Mouse (Mus musculus): ENCODE measurements around the gene Scaf1. TPM values are rescaled to one million over a fixed set of nuclear protein-coding genes. Genes with fewer than 3 reads are reported as not detected.
A peak's percentile ranks its signal among the peaks of the same experiment; 100 is the strongest.

Scaf1 gene
- polyA plus RNA-seq, 2 experiments: 11.0 to 16.9 TPM

- 82% methylated on average over 21 of the region's 21 CpGs for WGBS (ENCODE audit: insufficient replicate concordance)
Measured at GRCm38 (mm10) chr7:45000539-45001114, 15.5 kb downstream of the Scaf1 start.

GRCm38 (mm10) chr7:44999753-45000152, 16.4 kb downstream of the Scaf1 start:
- Histone ChIP-seq H3K36me3 (replicated peaks; ENCODE audit: control insufficient read depth, insufficient read depth, low read depth) (peaks cover 43% of the 10 kb centered on the region), H3K27ac (no peak overlapping the region), H3K9ac (replicated peaks) (no peak overlapping the region), H3K4me2 (ENCODE audit: low read depth) (peak overlapping the region; percentile 99; the same call in 1 of the 2 replicates), H3K9me3 (ENCODE audit: control insufficient read depth, low read length) (no peaks in the 10 kb centered on the region), H3K4me3 (ENCODE audit: insufficient read depth in 1 of 2, low read depth in 2 of 2, low read length in 2 of 2) (no peak overlapping the region), H3K27me3 (ENCODE audit: control insufficient read depth, insufficient read depth, low read length) (no peaks in the 10 kb centered on the region), H3K4me1 (replicated peaks; ENCODE audit: control insufficient read depth in 2 of 2, insufficient read depth in 2 of 2, low read length in 1 of 2) (peaks cover 7 to 11% of the 10 kb centered on the region in 2 experiments; a peak in 3 of 4 replicates)
- no peak for ATAC-seq (ENCODE audit: insufficient read depth)
- WGBS (ENCODE audit: insufficient replicate concordance): 79% methylated on average over 11 of the region's 11 CpGs
- DNase-seq (ENCODE audit: low read depth in 3 of 3, low spot score in 3 of 3): no peak
- TF ChIP-seq EP300 (IDR thresholded peaks at IDR 0.05; ENCODE audit: low read depth) (no peak), CTCF (IDR thresholded peaks at IDR 0.05; ENCODE audit: low read depth) (no peak)

More at GRCm38 (mm10) chr7:45000539-45001114, 15.5 kb downstream of the Scaf1 start:
- Histone ChIP-seq H3K36me3 (replicated peaks; ENCODE audit: control insufficient read depth, insufficient read depth, low read depth) (peaks cover 51% of the 10 kb centered on the region), H3K27ac (no peak overlapping the region), H3K27me3 (ENCODE audit: control insufficient read depth, insufficient read depth, low read length) (no peaks in the 10 kb centered on the region), H3K4me1 (replicated peaks; ENCODE audit: control insufficient read depth in 2 of 2, insufficient read depth in 2 of 2, low read length in 1 of 2) (peaks cover 7 to 11% of the 10 kb centered on the region in 2 experiments; a peak in 3 of 4 replicates), H3K4me3 (ENCODE audit: insufficient read depth in 1 of 2, low read depth in 2 of 2, low read length in 2 of 2) (no peak overlapping the region), H3K4me2 (ENCODE audit: low read depth) (no peak overlapping the region), H3K9ac (replicated peaks) (no peak overlapping the region), H3K9me3 (ENCODE audit: control insufficient read depth, low read length) (no peaks in the 10 kb centered on the region)
- ATAC-seq (ENCODE audit: insufficient read depth) (no peak), DNase-seq (ENCODE audit: low read depth in 3 of 3, low spot score in 3 of 3) (no peak)
- no peak for TF ChIP-seq CTCF (IDR thresholded peaks at IDR 0.05; ENCODE audit: low read depth)
- TF ChIP-seq EP300 (IDR thresholded peaks at IDR 0.05; ENCODE audit: low read depth): no peak

- Histone ChIP-seq H3K36me3 (replicated peaks; ENCODE audit: control insufficient read depth, insufficient read depth, low read depth) (peaks cover 36% of the 10 kb centered on the region), H3K9ac (replicated peaks) (peak within 1 kb of the TSS; percentile 83)
- ATAC-seq (ENCODE audit: insufficient read depth): peak; percentile 5; the same call in 1 of the 2 replicates
Measured at GRCm38 (mm10) chr7:44998501-44998955, 17.6 kb downstream of the Scaf1 start, which contains the start of gene Bcl2l12. Gene Bcl2l12, minus strand, starts transcription at chr7:44998712.

GRCm38 (mm10) chr7:44997940-44998428, 18.2 kb downstream of the Scaf1 start:
- Histone ChIP-seq H3K27me3 (ENCODE audit: control insufficient read depth, insufficient read depth, low read length) (no peaks in the 10 kb centered on the region), H3K4me3 (ENCODE audit: insufficient read depth in 1 of 2, low read depth in 2 of 2, low read length in 2 of 2) (peak overlapping the region; percentile 74 to 81), H3K4me2 (ENCODE audit: low read depth) (peak overlapping the region; percentile 99), H3K9me3 (ENCODE audit: control insufficient read depth, low read length) (no peaks in the 10 kb centered on the region), H3K4me1 (replicated peaks; ENCODE audit: control insufficient read depth in 2 of 2, insufficient read depth in 2 of 2, low read length in 1 of 2) (peaks cover 7 to 11% of the 10 kb centered on the region in 2 experiments; a peak in 3 of 4 replicates), H3K27ac (peak overlapping the region; percentile 91), H3K9ac (replicated peaks) (peak overlapping the region; percentile 83), H3K36me3 (replicated peaks; ENCODE audit: control insufficient read depth, insufficient read depth, low read depth) (peaks cover 31% of the 10 kb centered on the region)
- ATAC-seq (ENCODE audit: insufficient read depth) (peak; percentile 3; the same call in 1 of the 2 replicates), DNase-seq (ENCODE audit: low read depth in 3 of 3, low spot score in 3 of 3) (no peak)
- WGBS (ENCODE audit: insufficient replicate concordance): 2% methylated on average over 15 of the region's 15 CpGs
- TF ChIP-seq EP300 (IDR thresholded peaks at IDR 0.05; ENCODE audit: low read depth) (no peak), CTCF (IDR thresholded peaks at IDR 0.05; ENCODE audit: low read depth) (no peak)

More at GRCm38 (mm10) chr7:44998501-44998955, 17.6 kb downstream of the Scaf1 start, which contains the start of gene Bcl2l12:
- H3K9me3 ChIP-seq (ENCODE audit: control insufficient read depth, low read length): no peaks in the 10 kb centered on the region
- TF ChIP-seq EP300 (IDR thresholded peaks at IDR 0.05; ENCODE audit: low read depth) (no peak), CTCF (IDR thresholded peaks at IDR 0.05; ENCODE audit: low read depth) (no peak)
- H3K4me2 ChIP-seq (ENCODE audit: low read depth): peak within 1 kb of the TSS; percentile 99
- WGBS (ENCODE audit: insufficient replicate concordance): under 1% methylated on average over 18 of the region's 18 CpGs
- H3K4me3 ChIP-seq (ENCODE audit: insufficient read depth in 1 of 2, low read depth in 2 of 2, low read length in 2 of 2): peak within 1 kb of the TSS; percentile 74 to 81
- peak in 1 of 3 experiments; percentile 50 for DNase-seq (ENCODE audit: low read depth in 3 of 3, low spot score in 3 of 3)
- peaks cover 7 to 11% of the 10 kb centered on the region in 2 experiments; a peak in 3 of 4 replicates for H3K4me1 ChIP-seq (replicated peaks; ENCODE audit: control insufficient read depth in 2 of 2, insufficient read depth in 2 of 2, low read length in 1 of 2)
- peak within 1 kb of the TSS; percentile 91 for H3K27ac ChIP-seq
- no peaks in the 10 kb centered on the region for H3K27me3 ChIP-seq (ENCODE audit: control insufficient read depth, insufficient read depth, low read length)

Data from liver, embryonic 14.5 days (tissue).